Mouse (Mus musculus): ENCODE data around the gene BC049762.

The BC049762 gene

GRCm38 (mm10) chr11:51262342-51263285, at the start of gene BC049762:
Gene BC049762 (minus strand): TSS chr11:51263046.
- DNase-seq (ENCODE audit: low read depth, low spot score), result peak; percentile 99

DNA sequence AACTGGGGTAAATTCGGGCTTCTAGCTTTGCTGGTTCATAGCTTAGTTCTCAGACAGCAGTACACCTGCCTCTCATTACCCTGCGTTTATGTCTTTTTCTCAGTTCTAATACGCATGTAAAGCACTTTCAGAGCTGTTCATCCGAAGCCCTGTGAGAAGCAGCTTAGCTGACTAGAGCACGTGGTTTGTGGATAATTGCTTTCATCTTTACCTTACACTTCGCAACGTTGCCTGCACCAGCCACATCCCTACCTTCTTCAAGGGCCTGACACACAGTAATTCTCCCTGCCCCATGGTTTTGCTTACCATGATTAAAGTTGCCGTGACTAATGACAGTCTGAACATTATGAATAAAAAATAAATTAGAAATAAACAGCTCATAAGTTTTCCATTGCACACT, 49.0 kb upstream of the BC049762 start:
- no peak for DNase-seq (ENCODE audit: low read depth, low spot score)

GRCm38 (mm10) chr11:51308306-51308705, 45.5 kb upstream of the BC049762 start:
- no peak for DNase-seq (ENCODE audit: low read depth, low spot score)

GRCm38 (mm10) chr11:51303981-51304553, 41.2 kb upstream of the BC049762 start:
- DNase-seq (ENCODE audit: low read depth, low spot score), result no peak

DNA sequence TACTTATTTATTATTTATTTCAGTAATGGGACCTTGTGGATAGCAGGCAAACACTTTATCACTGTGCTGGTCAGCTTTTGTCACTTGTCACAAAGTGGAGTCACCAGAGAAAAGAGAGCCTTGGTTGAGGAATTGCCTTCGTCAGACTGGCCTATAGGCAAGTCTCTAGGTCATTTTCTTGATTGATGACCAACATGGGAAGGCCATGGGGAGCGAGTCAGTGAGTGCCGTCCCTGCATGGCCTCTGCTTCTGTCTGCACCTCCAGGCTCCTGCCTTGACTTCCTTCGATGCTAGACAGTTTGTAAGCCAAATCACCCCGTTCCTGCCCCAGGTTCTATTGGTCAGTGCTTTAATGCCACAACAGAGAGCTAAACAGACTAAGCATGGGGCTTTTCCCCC, 39.5 kb upstream of the BC049762 start:
- DNase-seq (ENCODE audit: low read depth, low spot score), result no peak

DNA sequence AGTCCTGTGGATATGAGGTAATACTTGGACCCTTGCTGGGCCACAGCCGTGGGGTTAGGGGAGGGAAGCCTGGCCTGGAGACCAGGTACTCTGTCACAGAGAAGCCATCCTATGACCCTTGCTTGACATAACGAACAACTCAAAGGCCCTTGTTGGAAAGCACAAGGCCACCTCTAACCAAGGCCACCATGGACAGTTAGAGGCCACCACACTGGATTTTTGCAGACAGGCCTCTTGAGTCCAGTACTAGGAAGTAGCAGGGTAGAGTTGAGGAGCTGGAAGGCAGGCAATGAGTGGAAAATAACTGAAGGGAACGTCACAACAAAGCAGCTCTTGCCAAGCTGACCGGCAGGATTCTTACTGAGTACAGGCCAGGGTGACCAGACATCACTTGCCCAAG, 35.8 kb upstream of the BC049762 start:
- no peak for DNase-seq (ENCODE audit: low read depth, low spot score)

DNA sequence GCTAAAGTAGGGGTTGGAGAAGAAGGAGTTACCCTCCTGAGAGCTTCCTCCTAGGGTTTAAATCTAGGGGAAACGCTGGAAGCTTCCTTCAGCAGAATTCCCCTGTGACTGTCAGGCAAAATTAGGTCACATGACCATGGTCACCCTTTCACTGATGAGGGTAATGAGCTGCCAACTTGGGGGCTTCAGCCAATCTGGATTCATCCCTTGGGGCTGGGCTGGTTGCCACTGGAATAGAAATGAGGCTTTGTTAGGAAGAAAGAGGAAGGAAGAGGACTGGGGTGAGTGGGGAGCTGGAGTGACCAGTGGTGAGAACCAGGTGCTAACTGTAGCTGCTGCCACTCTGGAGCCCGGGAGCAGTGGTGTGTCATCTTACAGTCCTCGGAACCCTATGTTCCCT, 32.9 kb upstream of the BC049762 start:
- DNase-seq (ENCODE audit: low read depth, low spot score), result no peak

GRCm38 (mm10) chr11:51293956-51294530, 31.2 kb upstream of the BC049762 start:
- no peak for DNase-seq (ENCODE audit: low read depth, low spot score)

GRCm38 (mm10) chr11:51290066-51290955, 27.5 kb upstream of the BC049762 start:
- no peak for DNase-seq (ENCODE audit: low read depth, low spot score)

DNA sequence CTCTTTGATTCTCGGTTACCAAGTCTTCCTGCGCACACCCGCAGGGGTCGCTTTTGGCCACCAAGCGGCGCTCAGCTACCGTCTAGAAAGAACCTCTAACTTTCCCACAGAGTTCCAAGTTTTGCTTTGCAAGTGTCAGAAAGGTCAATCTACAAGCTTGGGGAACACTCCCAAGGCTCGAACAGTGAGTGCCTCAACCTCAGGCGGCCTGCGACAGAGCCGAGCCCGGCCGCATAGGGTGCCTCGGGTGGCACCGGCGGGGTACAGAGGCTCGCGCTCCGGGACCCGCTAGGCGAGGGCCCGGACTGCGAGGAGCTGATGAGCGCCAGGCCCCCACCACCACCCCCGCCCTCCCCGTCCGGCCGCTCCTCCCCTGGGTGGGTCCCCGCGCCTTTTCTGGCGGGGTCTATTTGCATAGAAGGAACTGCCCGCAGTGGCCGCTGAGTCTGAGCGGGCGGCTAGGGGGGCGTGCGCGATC, 26.8 kb upstream of the BC049762 start, which contains the start of gene Col23a1:
Col23a1 (plus strand) TSS at position 357 of the 478 bp plus-strand sequence.
- DNase-seq (ENCODE audit: low read depth, low spot score), result peak; percentile 58

- DNase-seq (ENCODE audit: low read depth, low spot score), result no peak
Measured at GRCm38 (mm10) chr11:51274418-51274817, 11.6 kb upstream of the BC049762 start.

DNA sequence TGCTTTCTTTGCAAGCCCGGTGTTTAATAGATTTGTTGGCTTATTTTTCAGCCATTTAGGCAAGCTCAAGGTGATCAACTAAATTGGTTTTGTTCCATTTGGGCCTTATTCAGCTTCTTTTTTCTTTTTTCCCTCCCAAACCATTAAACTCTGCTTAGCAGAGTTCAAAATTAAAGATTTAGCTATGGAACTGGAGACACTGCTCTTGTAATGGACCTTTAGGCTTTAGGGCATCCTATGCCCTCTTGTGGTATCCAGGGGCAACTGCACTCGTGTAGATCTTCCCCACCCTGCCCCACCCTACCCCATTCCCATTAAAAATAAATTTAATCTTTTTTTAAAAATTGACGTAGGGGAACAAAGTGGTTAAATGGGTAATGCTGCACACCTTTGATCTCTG, 2.5 kb upstream of the BC049762 start:
- peak; percentile 18 for DNase-seq (ENCODE audit: low read depth, low spot score)

DNA sequence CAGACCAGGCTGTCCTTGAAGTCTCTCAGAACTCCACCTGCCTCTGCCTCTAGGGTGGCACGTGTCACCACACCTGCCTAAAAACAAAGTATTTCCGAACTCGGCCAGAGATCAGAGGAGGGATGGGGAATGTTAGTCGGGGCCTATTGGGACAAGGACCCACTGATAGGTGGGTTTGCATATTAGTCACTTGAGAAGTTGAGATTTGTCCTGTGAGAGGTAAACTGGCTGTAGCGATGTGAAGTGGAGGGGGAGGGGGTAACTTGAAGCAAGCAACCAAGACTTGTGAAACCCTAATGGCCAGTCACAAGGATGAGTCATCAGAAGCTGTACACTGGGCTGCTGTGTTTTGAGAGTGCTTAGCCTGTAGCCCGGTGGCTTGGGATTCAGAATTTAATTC, 1.5 kb upstream of the BC049762 start:
- peak; percentile 70 for DNase-seq (ENCODE audit: low read depth, low spot score)

DNA sequence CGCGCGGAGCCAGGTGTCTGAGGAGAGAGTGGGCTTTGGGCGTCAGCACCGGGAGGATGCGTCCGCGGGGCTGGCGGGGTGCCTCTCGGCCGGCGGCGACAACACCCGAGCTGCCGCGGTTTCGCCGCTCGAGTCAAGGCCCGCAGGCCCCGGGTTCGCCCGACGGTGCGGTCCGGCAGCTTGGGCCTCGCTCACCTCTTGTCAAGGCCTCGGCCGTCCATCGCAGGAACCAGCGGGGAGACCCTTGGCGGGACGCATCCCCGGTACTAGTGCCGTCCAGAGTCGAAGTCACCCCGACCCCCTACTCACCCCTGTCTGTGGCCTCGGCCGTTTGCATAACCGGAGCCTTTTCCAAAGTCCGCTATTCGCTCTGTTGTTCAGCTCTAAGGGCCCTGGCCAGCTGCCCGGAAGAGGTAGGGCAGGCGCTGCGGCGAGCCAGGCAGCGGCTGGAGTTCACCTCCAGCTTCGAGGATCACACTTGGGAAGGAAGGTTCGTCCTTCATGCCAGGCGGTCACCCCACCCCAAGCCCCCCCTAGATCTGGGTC, 513 bp upstream of the BC049762 start:
- DNase-seq (ENCODE audit: low read depth, low spot score), result peak; percentile 62

GRCm38 (mm10) chr11:51261680-51262219, 1.1 kb downstream of the BC049762 start, which contains the start of gene Clk4:
Gene Clk4 (plus strand): TSS chr11:51261730.
- DNase-seq (ENCODE audit: low read depth, low spot score), result no peak

DNA sequence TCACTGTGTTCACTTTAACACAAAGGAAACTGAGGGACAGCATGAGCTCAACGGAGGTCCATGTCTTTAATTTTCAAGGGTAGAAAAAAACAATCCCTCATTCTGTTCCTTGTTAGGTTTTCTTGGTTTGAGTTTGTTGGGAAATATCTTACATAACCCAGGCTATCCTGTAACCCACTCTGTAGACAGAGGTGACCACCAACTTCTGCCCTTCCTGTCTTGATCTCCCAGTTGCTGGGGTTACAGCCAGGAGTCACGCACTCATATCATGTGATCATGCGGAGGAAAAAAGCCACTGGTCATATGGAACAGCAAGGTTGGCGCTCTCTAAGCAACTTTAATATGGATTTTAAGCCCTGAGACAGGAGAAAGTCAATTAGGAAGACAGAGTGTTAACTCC, 5.8 kb downstream of the BC049762 start:
- DNase-seq (ENCODE audit: low read depth, low spot score), result no peak

DNA sequence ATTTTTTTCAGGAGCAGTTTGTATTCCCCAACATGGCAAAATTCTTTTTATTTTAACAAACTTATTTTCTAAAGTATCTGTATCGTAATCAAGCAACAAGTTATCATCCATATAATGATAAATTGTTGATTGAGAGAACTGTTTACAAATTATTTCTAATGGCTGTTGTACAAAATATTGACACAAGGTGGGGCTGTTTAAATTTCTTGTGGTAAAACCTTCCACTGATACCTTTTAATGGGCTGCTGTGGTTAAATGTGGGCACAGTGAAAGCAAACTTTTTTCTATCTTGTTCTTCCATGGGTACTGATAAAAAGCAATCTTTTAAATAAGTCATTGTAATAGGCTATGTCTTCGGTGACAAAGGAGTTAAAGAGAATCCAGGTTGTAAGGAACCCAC, 19.9 kb downstream of the BC049762 start:
- no peak for DNase-seq (ENCODE audit: low read depth, low spot score)

DNA sequence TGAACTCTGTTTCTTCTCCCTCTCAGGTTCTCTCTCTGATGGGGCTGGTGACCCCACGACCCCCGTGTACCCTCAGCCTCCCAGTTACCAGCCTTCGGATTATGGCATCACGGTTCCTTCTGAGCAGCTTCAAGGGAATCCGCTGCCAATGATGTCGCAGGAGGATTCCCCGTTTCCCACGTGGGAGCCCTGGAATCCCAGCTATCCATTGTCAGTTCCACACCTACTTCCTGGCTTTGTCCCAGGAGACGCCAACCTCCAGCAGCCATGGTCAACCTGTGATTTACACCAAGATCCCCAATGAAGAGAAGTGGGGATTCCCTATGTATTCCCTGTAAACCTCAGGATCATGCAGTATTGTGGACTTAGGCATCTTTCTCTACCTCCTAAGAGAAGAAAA, 28.2 kb downstream of the BC049762 start:
- DNase-seq (ENCODE audit: low read depth, low spot score), result no peak

- no peak for DNase-seq (ENCODE audit: low read depth, low spot score)
Measured at GRCm38 (mm10) chr11:51227104-51227503, 35.7 kb downstream of the BC049762 start.

GRCm38 (mm10) chr11:51220308-51220707, 42.5 kb downstream of the BC049762 start, which contains the start of gene Gm12569:
Gene Gm12569 (plus strand): TSS chr11:51220473.
- no peak for DNase-seq (ENCODE audit: low read depth, low spot score)
